Mouse (Mus musculus): ENCODE results near the gene Rptor. TPM values are rescaled to one million over a fixed set of nuclear protein-coding genes. Genes with fewer than 3 reads are reported as not detected.

Gene Rptor
- polyA plus RNA-seq, 1 experiment from 2014 or later = 13.2 TPM

- no peak for ATAC-seq (replicated peaks; ENCODE audit: low FRiP score)
- H3K27ac ChIP-seq (ENCODE audit: low read depth, low read length) = no peak overlapping the region
- H3K9me3 ChIP-seq (ENCODE audit: control insufficient read depth, low read length) = no peaks in the 10 kb centered on the region
- H3K4me1 ChIP-seq (replicated peaks; ENCODE audit: control insufficient read depth, insufficient read depth, low read length) = no peaks in the 10 kb centered on the region
- DNase-seq (ENCODE audit: low spot score) = no peak
- H3K27me3 ChIP-seq (replicated peaks; ENCODE audit: control insufficient read depth, insufficient read depth, low read length) = no peaks in the 10 kb centered on the region
- WGBS = 90% methylated on average over 7 of the region's 7 CpGs
- no peak overlapping the region for H3K4me2 ChIP-seq
- 0 out of 2 replicates have a peak, but pooled peaks cover 2% of the 10 kb centered on the region for H3K36me3 ChIP-seq (ENCODE audit: control insufficient read depth, insufficient read depth, low read length)
- no peak overlapping the region for H3K9ac ChIP-seq (ENCODE audit: low read depth, low read length)
- H3K4me3 ChIP-seq (ENCODE audit: low read depth, low read length) = no peak overlapping the region
Observed at GRCm38 (mm10) chr11:119785661-119786384, 183.1 kb downstream of the Rptor start.

GRCm38 (mm10) chr11:119786385-119786880 is 183.7 kb downstream of the Rptor start:
- Histone ChIP-seq H3K9ac (ENCODE audit: low read depth, low read length) (no peak overlapping the region), H3K27ac (ENCODE audit: low read depth, low read length) (no peak overlapping the region), H3K27me3 (replicated peaks; ENCODE audit: control insufficient read depth, insufficient read depth, low read length) (no peaks in the 10 kb centered on the region), H3K4me2 (no peak overlapping the region), H3K4me3 (ENCODE audit: low read depth, low read length) (no peak overlapping the region), H3K36me3 (ENCODE audit: control insufficient read depth, insufficient read depth, low read length) (0 out of 2 replicates have a peak, but pooled peaks cover 2% of the 10 kb centered on the region), H3K9me3 (ENCODE audit: control insufficient read depth, low read length) (no peaks in the 10 kb centered on the region), H3K4me1 (replicated peaks; ENCODE audit: control insufficient read depth, insufficient read depth, low read length) (no peaks in the 10 kb centered on the region)
- no peak for DNase-seq (ENCODE audit: low spot score)
- 83% methylated on average over 8 of the region's 8 CpGs for WGBS
- no peak for ATAC-seq (replicated peaks; ENCODE audit: low FRiP score)

GRCm38 (mm10) chr11:119788488-119788887 is 185.8 kb downstream of the Rptor start:
- H3K27me3 ChIP-seq (replicated peaks; ENCODE audit: control insufficient read depth, insufficient read depth, low read length) = no peaks in the 10 kb centered on the region
- no peak overlapping the region for H3K27ac ChIP-seq (ENCODE audit: low read depth, low read length)
- peaks cover 2% of the 10 kb centered on the region; the same call in 1 of the 2 replicates for H3K4me1 ChIP-seq (replicated peaks; ENCODE audit: control insufficient read depth, insufficient read depth, low read length)
- H3K9ac ChIP-seq (ENCODE audit: low read depth, low read length) = no peak overlapping the region
- H3K9me3 ChIP-seq (ENCODE audit: control insufficient read depth, low read length) = no peaks in the 10 kb centered on the region
- 82% methylated on average over 7 of the region's 7 CpGs for WGBS
- DNase-seq (ENCODE audit: low spot score) = no peak
- no peak for ATAC-seq (replicated peaks; ENCODE audit: low FRiP score)
- H3K4me2 ChIP-seq = no peak overlapping the region
- no peak overlapping the region for H3K4me3 ChIP-seq (ENCODE audit: low read depth, low read length)
- H3K36me3 ChIP-seq (ENCODE audit: control insufficient read depth, insufficient read depth, low read length) = 0 out of 2 replicates have a peak, but pooled peaks cover 2% of the 10 kb centered on the region

- peaks cover 2% of the 10 kb centered on the region; the same call in 1 of the 2 replicates for H3K4me1 ChIP-seq (replicated peaks; ENCODE audit: control insufficient read depth, insufficient read depth, low read length)
Observed at GRCm38 (mm10) chr11:119788919-119789713, 186.4 kb downstream of the Rptor start.

GRCm38 (mm10) chr11:119791923-119792564 is 189.3 kb downstream of the Rptor start:
- Histone ChIP-seq H3K9me3 (ENCODE audit: control insufficient read depth, low read length) (no peaks in the 10 kb centered on the region), H3K27ac (ENCODE audit: low read depth, low read length) (no peak overlapping the region), H3K4me3 (ENCODE audit: low read depth, low read length) (no peak overlapping the region), H3K4me2 (no peak overlapping the region), H3K9ac (ENCODE audit: low read depth, low read length) (no peak overlapping the region), H3K36me3 (ENCODE audit: control insufficient read depth, insufficient read depth, low read length) (0 out of 2 replicates have a peak, but pooled peaks cover 2% of the 10 kb centered on the region), H3K4me1 (replicated peaks; ENCODE audit: control insufficient read depth, insufficient read depth, low read length) (peaks cover 6% of the 10 kb centered on the region), H3K27me3 (replicated peaks; ENCODE audit: control insufficient read depth, insufficient read depth, low read length) (no peaks in the 10 kb centered on the region)
- WGBS = 84% methylated on average over 10 of the region's 10 CpGs
- ATAC-seq (replicated peaks; ENCODE audit: low FRiP score) (no peak), DNase-seq (ENCODE audit: low spot score) (no peak)

More at GRCm38 (mm10) chr11:119788919-119789713, 186.4 kb downstream of the Rptor start:
- DNase-seq (ENCODE audit: low spot score) = no peak
- H3K27ac ChIP-seq (ENCODE audit: low read depth, low read length) = no peak overlapping the region
- H3K4me3 ChIP-seq (ENCODE audit: low read depth, low read length) = no peak overlapping the region
- no peaks in the 10 kb centered on the region for H3K9me3 ChIP-seq (ENCODE audit: control insufficient read depth, low read length)
- 87% methylated on average over 3 of the region's 3 CpGs for WGBS
- no peak overlapping the region for H3K9ac ChIP-seq (ENCODE audit: low read depth, low read length)
- no peak for ATAC-seq (replicated peaks; ENCODE audit: low FRiP score)
- H3K4me2 ChIP-seq = no peak overlapping the region
- H3K36me3 ChIP-seq (ENCODE audit: control insufficient read depth, insufficient read depth, low read length) = 0 out of 2 replicates have a peak, but pooled peaks cover 2% of the 10 kb centered on the region
- H3K27me3 ChIP-seq (replicated peaks; ENCODE audit: control insufficient read depth, insufficient read depth, low read length) = no peaks in the 10 kb centered on the region

- DNase-seq (ENCODE audit: low spot score) (no peak), ATAC-seq (replicated peaks; ENCODE audit: low FRiP score) (no peak)
- Histone ChIP-seq H3K4me1 (replicated peaks; ENCODE audit: control insufficient read depth, insufficient read depth, low read length) (peaks cover 6% of the 10 kb centered on the region), H3K4me2 (no peak overlapping the region), H3K27ac (ENCODE audit: low read depth, low read length) (no peak overlapping the region), H3K4me3 (ENCODE audit: low read depth, low read length) (no peak overlapping the region), H3K36me3 (ENCODE audit: control insufficient read depth, insufficient read depth, low read length) (0 out of 2 replicates have a peak, but pooled peaks cover 2% of the 10 kb centered on the region), H3K27me3 (replicated peaks; ENCODE audit: control insufficient read depth, insufficient read depth, low read length) (no peaks in the 10 kb centered on the region), H3K9ac (ENCODE audit: low read depth, low read length) (no peak overlapping the region), H3K9me3 (ENCODE audit: control insufficient read depth, low read length) (no peaks in the 10 kb centered on the region)
- 77% methylated on average over 6 of the region's 6 CpGs for WGBS
Observed at GRCm38 (mm10) chr11:119793378-119793777, 190.7 kb downstream of the Rptor start.

GRCm38 (mm10) chr11:119794020-119794419 is 191.3 kb downstream of the Rptor start:
- H3K27me3 ChIP-seq (replicated peaks; ENCODE audit: control insufficient read depth, insufficient read depth, low read length) = no peaks in the 10 kb centered on the region
- 0 out of 2 replicates have a peak, but pooled peaks cover 2% of the 10 kb centered on the region for H3K36me3 ChIP-seq (ENCODE audit: control insufficient read depth, insufficient read depth, low read length)
- WGBS = 95% methylated on average over 1 of the region's 1 CpGs
- peaks cover 6% of the 10 kb centered on the region for H3K4me1 ChIP-seq (replicated peaks; ENCODE audit: control insufficient read depth, insufficient read depth, low read length)
- H3K4me2 ChIP-seq = no peak overlapping the region
- DNase-seq (ENCODE audit: low spot score) = no peak
- ATAC-seq (replicated peaks; ENCODE audit: low FRiP score) = no peak
- H3K9ac ChIP-seq (ENCODE audit: low read depth, low read length) = no peak overlapping the region
- no peaks in the 10 kb centered on the region for H3K9me3 ChIP-seq (ENCODE audit: control insufficient read depth, low read length)
- no peak overlapping the region for H3K27ac ChIP-seq (ENCODE audit: low read depth, low read length)
- H3K4me3 ChIP-seq (ENCODE audit: low read depth, low read length) = no peak overlapping the region

GRCm38 (mm10) chr11:119794671-119795070 is 192.0 kb downstream of the Rptor start:
- no peak overlapping the region for H3K27ac ChIP-seq (ENCODE audit: low read depth, low read length)
- no peaks in the 10 kb centered on the region for H3K9me3 ChIP-seq (ENCODE audit: control insufficient read depth, low read length)
- H3K4me2 ChIP-seq = no peak overlapping the region
- ATAC-seq (replicated peaks; ENCODE audit: low FRiP score) = no peak
- no peak for DNase-seq (ENCODE audit: low spot score)
- peaks cover 2% of the 10 kb centered on the region; the same call in 1 of the 2 replicates for H3K36me3 ChIP-seq (ENCODE audit: control insufficient read depth, insufficient read depth, low read length)
- no peak overlapping the region for H3K4me3 ChIP-seq (ENCODE audit: low read depth, low read length)
- H3K9ac ChIP-seq (ENCODE audit: low read depth, low read length) = no peak overlapping the region
- 81% methylated on average over 6 of the region's 6 CpGs for WGBS
- H3K27me3 ChIP-seq (replicated peaks; ENCODE audit: control insufficient read depth, insufficient read depth, low read length) = no peaks in the 10 kb centered on the region
- peaks cover 6% of the 10 kb centered on the region for H3K4me1 ChIP-seq (replicated peaks; ENCODE audit: control insufficient read depth, insufficient read depth, low read length)

All from liver, embryonic 11.5 days (tissue).